Mouse (Mus musculus): Measurements from ENCODE around the gene Dab2. TPM values are rescaled to one million over a fixed set of nuclear protein-coding genes. Genes with fewer than 3 reads are reported as not detected.
A peak's percentile ranks its signal among the peaks of the same experiment; 100 is the strongest.

Dab2 gene
- polyA plus RNA-seq, 1 experiment from 2014 or later, result 53.0 TPM

DNA sequence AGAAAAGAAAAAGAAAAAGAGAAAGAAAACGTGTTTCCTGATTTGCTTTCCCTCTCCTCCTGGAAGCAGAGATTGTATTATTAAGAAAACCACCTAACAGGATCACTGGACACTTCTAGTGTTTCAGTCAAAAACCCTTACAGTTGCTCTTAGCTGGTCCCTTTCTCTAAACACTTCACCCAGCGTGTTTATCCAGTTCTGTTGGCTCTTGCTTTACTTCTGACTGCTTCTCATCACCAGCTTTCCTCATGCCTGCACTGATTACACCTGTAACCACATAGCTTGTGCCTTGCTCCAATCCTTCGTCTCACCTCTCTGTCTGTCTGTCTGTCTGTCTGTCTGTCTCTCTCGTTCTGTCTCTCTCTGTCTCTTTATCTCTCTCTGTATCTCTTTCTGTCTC lies 25.9 kb downstream of the Dab2 start:
- no peak for ATAC-seq (ENCODE audit: insufficient number of reproducible peaks, insufficient read depth, low FRiP score, low TSS enrichment, low read depth)
- H3K27me3 ChIP-seq, result no peaks in the 10 kb centered on the region
- H3K9me3 ChIP-seq, result no peaks in the 10 kb centered on the region
- H3K4me1 ChIP-seq (replicated peaks), result peaks cover 25% of the 10 kb centered on the region
- H3K36me3 ChIP-seq, result no peaks in the 10 kb centered on the region
- H3K9ac ChIP-seq (replicated peaks), result no peak overlapping the region
- 81% methylated on average over 4 of the region's 4 CpGs for WGBS
- H3K4me3 ChIP-seq (replicated peaks), result no peak overlapping the region
- no peak overlapping the region for H3K4me2 ChIP-seq
- no peak overlapping the region for H3K27ac ChIP-seq

DNA sequence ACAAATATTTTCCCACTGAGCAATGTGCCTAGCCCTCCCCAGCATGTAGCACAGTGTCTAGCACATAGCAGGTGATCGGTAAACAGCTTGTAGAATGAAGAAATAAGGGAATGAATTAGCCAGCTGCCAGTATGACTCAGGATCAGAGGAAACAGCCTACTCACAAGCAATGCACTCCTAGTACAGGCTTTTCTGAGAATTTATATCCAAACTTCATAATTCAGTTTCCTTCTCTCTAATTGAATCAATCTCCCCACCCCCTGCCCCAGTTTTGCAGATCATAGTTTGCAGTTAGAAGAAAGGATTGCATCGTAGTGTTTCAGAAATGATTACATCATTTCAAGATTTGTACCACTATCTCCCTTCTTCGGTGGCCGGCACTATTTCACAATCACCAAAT lies 26.4 kb downstream of the Dab2 start:
- ATAC-seq (ENCODE audit: insufficient number of reproducible peaks, insufficient read depth, low FRiP score, low TSS enrichment, low read depth), result no peak
- H3K36me3 ChIP-seq, result no peaks in the 10 kb centered on the region
- H3K4me2 ChIP-seq, result no peak overlapping the region
- no peak overlapping the region for H3K9ac ChIP-seq (replicated peaks)
- H3K27me3 ChIP-seq, result no peaks in the 10 kb centered on the region
- WGBS, result 86% methylated on average over 4 of the region's 4 CpGs
- H3K27ac ChIP-seq, result no peak overlapping the region
- peaks cover 20% of the 10 kb centered on the region for H3K4me1 ChIP-seq (replicated peaks)
- no peaks in the 10 kb centered on the region for H3K9me3 ChIP-seq
- H3K4me3 ChIP-seq (replicated peaks), result no peak overlapping the region

DNA sequence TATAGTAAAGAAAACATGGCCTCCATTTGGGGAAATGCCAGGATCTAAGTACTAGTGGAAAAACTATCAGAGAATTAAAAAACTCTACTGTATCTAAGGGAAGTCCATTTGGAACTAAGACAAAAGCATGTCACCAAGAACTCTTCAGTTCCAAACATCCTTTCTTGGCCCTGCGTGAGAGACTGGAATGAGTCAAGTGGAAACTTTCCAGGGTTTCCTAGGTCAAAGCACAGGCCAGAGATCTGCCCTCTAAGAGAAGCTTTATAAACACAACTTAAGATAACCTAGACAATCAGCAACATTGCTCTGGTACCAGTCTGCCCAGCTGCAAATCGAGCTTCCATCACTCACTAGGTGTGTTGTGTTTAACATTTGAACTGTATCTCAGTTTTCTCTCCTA lies 31.8 kb downstream of the Dab2 start:
- H3K9ac ChIP-seq (replicated peaks), result no peak overlapping the region
- no peak overlapping the region for H3K27ac ChIP-seq
- no peaks in the 10 kb centered on the region for H3K36me3 ChIP-seq
- no peaks in the 10 kb centered on the region for H3K9me3 ChIP-seq
- no peaks in the 10 kb centered on the region for H3K4me1 ChIP-seq (replicated peaks)
- 83% methylated on average over 2 of the region's 2 CpGs for WGBS
- no peak for ATAC-seq (ENCODE audit: insufficient number of reproducible peaks, insufficient read depth, low FRiP score, low TSS enrichment, low read depth)
- no peaks in the 10 kb centered on the region for H3K27me3 ChIP-seq
- no peak overlapping the region for H3K4me3 ChIP-seq (replicated peaks)
- no peak overlapping the region for H3K4me2 ChIP-seq

DNA sequence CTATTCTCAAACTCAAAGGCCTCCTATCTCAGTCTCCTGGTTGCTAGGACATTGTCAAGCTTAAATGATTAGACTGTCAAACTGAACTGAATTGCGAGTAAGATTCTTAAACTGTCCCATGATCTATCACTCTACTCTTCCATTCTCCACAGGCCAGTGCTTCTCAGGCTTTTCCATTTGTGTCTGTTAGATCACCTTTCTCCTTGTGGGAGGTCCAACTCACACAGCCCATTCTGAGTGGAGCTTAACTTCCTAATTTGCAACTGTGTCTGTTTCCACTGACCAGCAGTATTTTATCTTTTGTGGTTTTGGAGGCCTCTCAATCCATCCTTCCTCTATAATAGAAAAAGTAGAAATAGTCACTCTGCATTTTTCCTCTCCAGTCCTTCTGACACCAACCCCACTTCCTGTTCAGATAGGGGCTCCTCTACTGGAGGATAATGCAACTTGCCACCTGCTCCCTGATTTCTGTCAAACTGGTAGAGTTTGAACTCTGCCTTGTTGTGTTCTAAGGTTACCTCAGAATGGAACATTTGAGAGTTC lies 35.1 kb downstream of the Dab2 start:
- ATAC-seq (ENCODE audit: insufficient number of reproducible peaks, insufficient read depth, low FRiP score, low TSS enrichment, low read depth), result no peak
- no peak overlapping the region for H3K4me3 ChIP-seq (replicated peaks)
- 91% methylated on average over 1 of the region's 1 CpGs for WGBS
- H3K36me3 ChIP-seq, result no peaks in the 10 kb centered on the region
- H3K9me3 ChIP-seq, result no peaks in the 10 kb centered on the region
- H3K27ac ChIP-seq, result no peak overlapping the region
- 0 out of 2 replicates have a peak, but pooled peaks cover 4% of the 10 kb centered on the region for H3K4me1 ChIP-seq (replicated peaks)
- no peaks in the 10 kb centered on the region for H3K27me3 ChIP-seq
- no peak overlapping the region for H3K9ac ChIP-seq (replicated peaks)
- H3K4me2 ChIP-seq, result no peak overlapping the region

DNA sequence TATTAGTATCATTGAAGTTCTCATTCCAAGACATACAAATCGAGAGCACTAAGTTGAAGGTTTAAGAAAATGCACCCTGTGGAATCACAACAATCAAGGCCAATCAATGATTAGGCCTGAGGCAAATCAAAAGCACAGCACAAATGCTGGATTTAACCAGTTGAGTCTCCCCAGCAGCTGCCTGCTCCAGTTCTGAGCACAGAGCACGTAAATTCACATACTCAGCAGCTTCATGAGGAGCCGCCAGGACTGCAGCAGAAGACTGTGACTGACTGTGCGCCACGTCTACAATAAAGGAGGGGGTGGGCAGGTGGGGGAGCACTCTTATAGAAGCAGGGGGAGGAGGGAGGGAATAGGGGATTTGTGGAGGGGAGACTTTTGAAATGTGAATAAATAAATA lies 40.2 kb downstream of the Dab2 start:
- H3K4me3 ChIP-seq (replicated peaks), result no peak overlapping the region
- no peak overlapping the region for H3K27ac ChIP-seq
- WGBS, result 67% methylated on average over 5 of the region's 5 CpGs
- no peak overlapping the region for H3K4me2 ChIP-seq
- no peaks in the 10 kb centered on the region for H3K27me3 ChIP-seq
- H3K9me3 ChIP-seq, result no peaks in the 10 kb centered on the region
- 0 out of 2 replicates have a peak, but pooled peaks cover 4% of the 10 kb centered on the region for H3K4me1 ChIP-seq (replicated peaks)
- H3K9ac ChIP-seq (replicated peaks), result no peak overlapping the region
- no peaks in the 10 kb centered on the region for H3K36me3 ChIP-seq
- ATAC-seq (ENCODE audit: insufficient number of reproducible peaks, insufficient read depth, low FRiP score, low TSS enrichment, low read depth), result no peak

DNA sequence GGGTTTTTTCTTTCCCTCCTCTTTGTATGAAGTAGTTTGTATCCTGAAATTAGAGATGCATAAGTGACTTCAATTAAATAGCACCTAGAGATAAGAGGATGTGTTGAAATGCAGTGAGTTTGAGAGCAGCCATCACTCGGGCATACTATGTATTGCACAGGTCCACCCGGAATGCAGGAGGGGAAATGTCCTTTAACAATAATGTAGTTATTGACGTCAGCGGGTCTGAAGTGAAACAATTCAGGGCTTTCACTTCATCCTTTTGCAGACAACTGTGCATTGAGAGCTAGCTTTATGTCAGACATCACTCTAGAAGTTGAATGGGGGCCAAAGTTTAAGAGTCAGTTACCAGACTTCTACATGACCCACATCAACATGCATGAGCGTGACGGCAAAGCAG lies 40.8 kb downstream of the Dab2 start:
- no peak overlapping the region for H3K9ac ChIP-seq (replicated peaks)
- no peak overlapping the region for H3K4me3 ChIP-seq (replicated peaks)
- ATAC-seq (ENCODE audit: insufficient number of reproducible peaks, insufficient read depth, low FRiP score, low TSS enrichment, low read depth), result no peak
- WGBS, result 88% methylated on average over 6 of the region's 6 CpGs
- no peak overlapping the region for H3K27ac ChIP-seq
- H3K4me1 ChIP-seq (replicated peaks), result 0 out of 2 replicates have a peak, but pooled peaks cover 4% of the 10 kb centered on the region
- no peaks in the 10 kb centered on the region for H3K27me3 ChIP-seq
- H3K9me3 ChIP-seq, result no peaks in the 10 kb centered on the region
- no peaks in the 10 kb centered on the region for H3K36me3 ChIP-seq
- no peak overlapping the region for H3K4me2 ChIP-seq

DNA sequence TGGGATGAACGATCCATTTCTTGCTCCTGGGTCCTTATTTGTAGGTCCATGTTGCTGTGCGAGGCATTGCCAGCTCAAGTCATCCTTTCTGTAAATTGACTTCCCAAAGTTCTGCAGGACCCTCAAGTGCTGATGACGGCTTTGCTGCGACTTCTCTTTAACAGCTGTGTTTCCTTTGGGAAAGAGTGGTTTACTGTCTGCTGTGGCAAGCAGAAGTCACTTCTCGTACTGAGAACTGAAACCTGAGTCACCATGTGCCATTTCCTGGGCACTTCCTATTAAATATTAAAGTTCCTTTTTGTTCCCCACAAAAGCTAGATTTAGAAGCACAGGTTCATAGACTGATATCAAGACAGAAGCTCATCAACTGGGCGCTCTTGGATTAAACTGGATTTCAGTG lies 41.8 kb downstream of the Dab2 start:
- ATAC-seq (ENCODE audit: insufficient number of reproducible peaks, insufficient read depth, low FRiP score, low TSS enrichment, low read depth), result no peak
- 79% methylated on average over 6 of the region's 6 CpGs for WGBS
- Histone ChIP-seq H3K36me3 (no peaks in the 10 kb centered on the region), H3K4me2 (no peak overlapping the region), H3K9me3 (no peaks in the 10 kb centered on the region), H3K4me1 (replicated peaks) (0 out of 2 replicates have a peak, but pooled peaks cover 4% of the 10 kb centered on the region), H3K27me3 (no peaks in the 10 kb centered on the region), H3K27ac (no peak overlapping the region), H3K4me3 (replicated peaks) (no peak overlapping the region), H3K9ac (replicated peaks) (no peak overlapping the region)

DNA sequence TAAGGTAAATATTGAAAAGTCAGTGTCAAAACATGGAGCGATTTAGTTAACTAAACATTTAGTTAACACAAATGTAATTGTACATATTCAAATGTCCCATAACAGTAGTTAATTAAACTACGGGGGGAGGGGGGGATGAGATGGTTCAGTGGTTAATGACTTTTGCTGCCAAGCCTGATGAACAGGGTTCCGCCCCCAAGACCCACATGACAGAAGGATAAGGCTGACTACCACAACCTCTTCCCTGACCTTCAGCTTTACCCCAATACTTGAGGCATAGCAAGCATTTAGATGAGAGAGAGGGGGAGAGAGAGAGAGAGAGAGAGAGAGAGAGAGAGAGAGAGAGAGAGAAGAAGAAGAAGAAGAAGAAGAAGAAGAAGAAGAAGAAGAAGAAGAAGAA lies 54.3 kb downstream of the Dab2 start:
- Histone ChIP-seq H3K27ac (no peak overlapping the region), H3K27me3 (no peaks in the 10 kb centered on the region), H3K4me3 (replicated peaks) (no peak overlapping the region), H3K36me3 (no peaks in the 10 kb centered on the region), H3K4me2 (no peak overlapping the region), H3K9ac (replicated peaks) (no peak overlapping the region), H3K4me1 (replicated peaks) (no peaks in the 10 kb centered on the region), H3K9me3 (no peaks in the 10 kb centered on the region)
- WGBS, result 92% methylated on average over 3 of the region's 3 CpGs
- no peak for ATAC-seq (ENCODE audit: insufficient number of reproducible peaks, insufficient read depth, low FRiP score, low TSS enrichment, low read depth)

DNA sequence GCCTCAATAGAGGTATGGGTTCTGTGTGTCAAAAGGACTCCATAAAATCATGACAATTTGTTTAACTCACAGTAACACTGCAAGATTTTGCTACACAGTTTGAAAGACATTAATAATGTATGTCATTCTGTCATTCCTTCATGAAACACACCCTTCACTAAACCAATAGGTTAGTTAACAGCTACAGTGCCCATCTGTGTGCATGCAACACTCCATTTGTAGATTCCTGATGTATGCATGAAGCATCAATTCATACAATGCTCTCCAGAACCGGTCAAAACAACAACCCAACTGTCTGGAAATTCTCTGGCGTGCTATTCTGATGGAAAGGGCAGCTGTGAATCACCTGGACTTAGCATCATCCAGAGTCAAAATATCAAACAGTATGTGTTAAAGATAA lies 60.3 kb downstream of the Dab2 start:
- Histone ChIP-seq H3K4me3 (replicated peaks) (no peak overlapping the region), H3K4me1 (replicated peaks) (no peaks in the 10 kb centered on the region), H3K9ac (replicated peaks) (no peak overlapping the region), H3K4me2 (no peak overlapping the region), H3K9me3 (no peaks in the 10 kb centered on the region), H3K36me3 (no peaks in the 10 kb centered on the region), H3K27ac (no peak overlapping the region), H3K27me3 (no peaks in the 10 kb centered on the region)
- WGBS, result 88% methylated on average over 2 of the region's 2 CpGs
- no peak for ATAC-seq (ENCODE audit: insufficient number of reproducible peaks, insufficient read depth, low FRiP score, low TSS enrichment, low read depth)

DNA sequence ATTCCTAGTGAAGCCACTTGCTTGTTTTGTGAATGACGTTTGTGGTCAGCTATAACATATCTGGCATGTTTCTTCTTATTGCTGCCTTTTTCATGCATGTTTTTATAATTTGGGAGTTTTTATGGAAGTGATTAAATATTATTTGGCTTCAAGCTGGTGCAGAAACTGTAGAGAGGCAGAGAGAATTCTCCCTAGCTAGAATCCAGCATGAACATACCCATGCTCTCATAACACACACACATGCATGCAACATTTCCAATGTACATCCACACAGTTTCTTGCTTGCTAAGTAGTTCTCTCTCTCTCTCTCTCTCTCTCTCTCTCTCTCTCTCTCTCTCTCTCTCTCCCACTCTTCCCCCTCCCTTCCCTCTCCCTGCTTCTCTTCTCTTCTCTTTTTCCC lies 70.4 kb downstream of the Dab2 start:
- H3K27ac ChIP-seq, result peak overlapping the region; percentile 64
- no peak overlapping the region for H3K4me2 ChIP-seq
- no peak for ATAC-seq (ENCODE audit: insufficient number of reproducible peaks, insufficient read depth, low FRiP score, low TSS enrichment, low read depth)
- H3K9ac ChIP-seq (replicated peaks), result no peak overlapping the region
- H3K4me3 ChIP-seq (replicated peaks), result no peak overlapping the region
- H3K36me3 ChIP-seq, result no peaks in the 10 kb centered on the region
- no peaks in the 10 kb centered on the region for H3K9me3 ChIP-seq
- peaks cover 19% of the 10 kb centered on the region; the same call in 1 of the 2 replicates for H3K4me1 ChIP-seq (replicated peaks)
- no peaks in the 10 kb centered on the region for H3K27me3 ChIP-seq
- WGBS, result 29% methylated on average over 1 of the region's 1 CpGs

DNA sequence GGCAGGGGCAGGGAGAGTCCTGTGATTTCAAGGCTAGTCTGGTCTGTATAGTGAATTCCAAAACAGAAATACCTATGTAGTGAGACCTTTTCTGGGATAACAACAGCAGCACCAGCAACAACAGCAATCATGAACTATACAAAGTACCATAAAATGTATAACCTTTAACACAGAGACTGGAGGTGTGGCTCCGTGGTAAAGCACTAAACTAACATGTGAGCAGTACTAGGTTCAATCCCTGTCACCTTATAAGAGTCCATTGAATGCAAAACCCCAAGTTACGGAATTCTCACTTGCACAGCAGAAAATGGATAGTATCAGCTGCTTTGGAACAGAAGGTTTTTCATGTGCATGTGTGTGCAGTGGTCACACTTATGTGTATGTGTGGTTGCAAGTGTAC lies 71.9 kb downstream of the Dab2 start:
- Histone ChIP-seq H3K4me1 (replicated peaks) (peaks cover 19% of the 10 kb centered on the region; the same call in 1 of the 2 replicates), H3K9me3 (no peaks in the 10 kb centered on the region), H3K27ac (no peak overlapping the region; the same call in 1 of the 2 replicates), H3K9ac (replicated peaks) (no peak overlapping the region), H3K4me2 (no peak overlapping the region), H3K36me3 (no peaks in the 10 kb centered on the region), H3K4me3 (replicated peaks) (no peak overlapping the region), H3K27me3 (no peaks in the 10 kb centered on the region)
- 89% methylated on average over 2 of the region's 2 CpGs for WGBS
- ATAC-seq (ENCODE audit: insufficient number of reproducible peaks, insufficient read depth, low FRiP score, low TSS enrichment, low read depth), result no peak

DNA sequence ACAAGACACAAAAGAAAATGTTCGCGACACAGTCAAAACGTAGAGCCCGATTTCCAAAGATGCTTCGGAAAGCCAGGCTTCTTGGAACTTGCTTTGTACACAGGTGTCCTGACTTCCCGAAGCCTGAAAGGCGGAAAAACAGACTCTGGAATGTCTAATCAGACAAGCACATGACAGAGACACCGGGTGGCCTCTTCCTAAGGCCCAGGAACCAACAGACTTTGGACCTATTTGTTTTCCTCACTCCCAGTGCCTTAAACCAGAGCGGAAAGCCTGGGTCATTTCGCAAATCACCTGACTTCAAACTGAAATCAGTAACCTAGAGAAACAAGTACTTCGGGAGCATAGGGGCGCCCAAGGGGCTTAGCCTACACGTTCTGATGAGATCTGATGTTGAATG lies 75.4 kb downstream of the Dab2 start:
- WGBS, result 82% methylated on average over 13 of the region's 13 CpGs
- H3K27ac ChIP-seq, result no peak overlapping the region
- peaks cover 11% of the 10 kb centered on the region; the same call in 1 of the 2 replicates for H3K4me1 ChIP-seq (replicated peaks)
- H3K9ac ChIP-seq (replicated peaks), result no peak overlapping the region
- no peak overlapping the region for H3K4me3 ChIP-seq (replicated peaks)
- no peaks in the 10 kb centered on the region for H3K9me3 ChIP-seq
- H3K4me2 ChIP-seq, result no peak overlapping the region
- no peak for ATAC-seq (ENCODE audit: insufficient number of reproducible peaks, insufficient read depth, low FRiP score, low TSS enrichment, low read depth)
- H3K36me3 ChIP-seq, result no peaks in the 10 kb centered on the region
- H3K27me3 ChIP-seq, result no peaks in the 10 kb centered on the region

Measured in limb, embryonic 12.5 days (tissue).